Mouse (Mus musculus): ENCODE measurements around the gene Ghr. TPM values are rescaled to one million over a fixed set of nuclear protein-coding genes. Genes with fewer than 3 reads are reported as not detected.

Ghr gene
- polyA plus RNA-seq, 1 experiment from 2014 or later: 133 TPM

- H3K9ac ChIP-seq: no peak overlapping the region
- no peaks in the 10 kb centered on the region for H3K27me3 ChIP-seq (ENCODE audit: insufficient read depth, low read length)
- no peaks in the 10 kb centered on the region for H3K36me3 ChIP-seq (ENCODE audit: insufficient read depth)
- DNase-seq (peak; percentile 21), ATAC-seq (ENCODE audit: insufficient read depth) (no peak)
- H3K9me3 ChIP-seq (ENCODE audit: low read depth, low read length): no peaks in the 10 kb centered on the region
- no peak overlapping the region for H3K4me3 ChIP-seq (ENCODE audit: low read depth, low read length)
- no peak for TF ChIP-seq CTCF (IDR thresholded peaks at IDR 0.05; ENCODE audit: low read depth)
- WGBS: 59% methylated on average over 5 of the region's 5 CpGs
- peak overlapping the region; percentile 2; the same call in 1 of the 2 replicates for H3K4me2 ChIP-seq
- peaks cover 15% of the 10 kb centered on the region for H3K4me1 ChIP-seq (ENCODE audit: insufficient read depth)
- H3K27ac ChIP-seq (ENCODE audit: low read depth): no peak overlapping the region
Measured at GRCm38 (mm10) chr15:3578286-3578980, 4.9 kb downstream of the Ghr start.

GRCm38 (mm10) chr15:3569178-3569903 is 14.0 kb downstream of the Ghr start:
- no peak for DNase-seq
- H3K27me3 ChIP-seq (ENCODE audit: insufficient read depth, low read length): no peaks in the 10 kb centered on the region
- H3K27ac ChIP-seq (ENCODE audit: low read depth): no peak overlapping the region
- H3K9ac ChIP-seq: no peak overlapping the region
- 81% methylated on average over 2 of the region's 2 CpGs for WGBS
- ATAC-seq (ENCODE audit: insufficient read depth): no peak
- no peak for TF ChIP-seq CTCF (IDR thresholded peaks at IDR 0.05; ENCODE audit: low read depth)
- H3K4me1 ChIP-seq (ENCODE audit: insufficient read depth): peaks cover 13% of the 10 kb centered on the region; the same call in 1 of the 2 replicates
- peaks cover 14% of the 10 kb centered on the region for H3K36me3 ChIP-seq (ENCODE audit: insufficient read depth)
- H3K9me3 ChIP-seq (ENCODE audit: low read depth, low read length): no peaks in the 10 kb centered on the region
- H3K4me2 ChIP-seq: no peak overlapping the region
- no peak overlapping the region for H3K4me3 ChIP-seq (ENCODE audit: low read depth, low read length)

GRCm38 (mm10) chr15:3564570-3564969 is 18.7 kb downstream of the Ghr start:
- Histone ChIP-seq H3K27me3 (ENCODE audit: insufficient read depth, low read length) (no peaks in the 10 kb centered on the region), H3K27ac (ENCODE audit: low read depth) (peak overlapping the region; percentile 19; the same call in 1 of the 2 replicates), H3K9ac (no peak overlapping the region), H3K4me3 (ENCODE audit: low read depth, low read length) (no peak overlapping the region), H3K36me3 (ENCODE audit: insufficient read depth) (peaks cover 21% of the 10 kb centered on the region), H3K4me1 (ENCODE audit: insufficient read depth) (peaks cover 13% of the 10 kb centered on the region; the same call in 1 of the 2 replicates), H3K4me2 (peak overlapping the region; percentile 2; the same call in 1 of the 2 replicates), H3K9me3 (ENCODE audit: low read depth, low read length) (no peaks in the 10 kb centered on the region)
- peak; percentile 61 for DNase-seq
- whole genome bisulfite sequencing: 24% methylated on average over 4 of the region's 4 CpGs
- peak; percentile 59; the same call in 1 of the 2 replicates for ATAC-seq (ENCODE audit: insufficient read depth)
- no peak for TF ChIP-seq CTCF (IDR thresholded peaks at IDR 0.05; ENCODE audit: low read depth)

- no peak overlapping the region for H3K4me3 ChIP-seq (ENCODE audit: low read depth, low read length)
- H3K4me2 ChIP-seq: 0 out of 2 replicates have a peak overlapping the region, but pooled peaks have one; percentile 15
- DNase-seq: peak; percentile 78
- 36% methylated on average over 7 of the region's 7 CpGs for WGBS
- no peaks in the 10 kb centered on the region for H3K9me3 ChIP-seq (ENCODE audit: low read depth, low read length)
- 0 out of 2 replicates have a peak, but pooled peaks have one; percentile 2 for TF ChIP-seq CTCF (IDR thresholded peaks at IDR 0.05; ENCODE audit: low read depth)
- H3K4me1 ChIP-seq (ENCODE audit: insufficient read depth): peaks cover 13% of the 10 kb centered on the region; the same call in 1 of the 2 replicates
- H3K9ac ChIP-seq: no peak overlapping the region
- H3K27ac ChIP-seq (ENCODE audit: low read depth): peak overlapping the region; percentile 19; the same call in 1 of the 2 replicates
- peak; percentile 90 for ATAC-seq (ENCODE audit: insufficient read depth)
- peaks cover 23% of the 10 kb centered on the region for H3K36me3 ChIP-seq (ENCODE audit: insufficient read depth)
- H3K27me3 ChIP-seq (ENCODE audit: insufficient read depth, low read length): no peaks in the 10 kb centered on the region
Measured at GRCm38 (mm10) chr15:3563929-3564516, 19.3 kb downstream of the Ghr start.

- TF ChIP-seq CTCF (IDR thresholded peaks at IDR 0.05; ENCODE audit: low read depth): no peak
- Histone ChIP-seq H3K4me1 (ENCODE audit: insufficient read depth) (peaks cover 13% of the 10 kb centered on the region; the same call in 1 of the 2 replicates), H3K36me3 (ENCODE audit: insufficient read depth) (peaks cover 25% of the 10 kb centered on the region), H3K27me3 (ENCODE audit: insufficient read depth, low read length) (no peaks in the 10 kb centered on the region), H3K9me3 (ENCODE audit: low read depth, low read length) (no peaks in the 10 kb centered on the region), H3K9ac (no peak overlapping the region), H3K27ac (ENCODE audit: low read depth) (no peak overlapping the region; the same call in 1 of the 2 replicates), H3K4me3 (ENCODE audit: low read depth, low read length) (no peak overlapping the region), H3K4me2 (no peak overlapping the region)
- ATAC-seq (ENCODE audit: insufficient read depth) (no peak), DNase-seq (no peak)
- 86% methylated on average over 1 of the region's 1 CpGs for WGBS
Measured at GRCm38 (mm10) chr15:3563473-3563872, 19.8 kb downstream of the Ghr start.

- H3K4me2 ChIP-seq: no peak overlapping the region
- 70% methylated on average over 3 of the region's 3 CpGs for WGBS
- H3K9me3 ChIP-seq (ENCODE audit: low read depth, low read length): no peaks in the 10 kb centered on the region
- H3K36me3 ChIP-seq (ENCODE audit: insufficient read depth): peaks cover 21% of the 10 kb centered on the region; the same call in 1 of the 2 replicates
- H3K27me3 ChIP-seq (ENCODE audit: insufficient read depth, low read length): no peaks in the 10 kb centered on the region
- DNase-seq: no peak
- no peaks in the 10 kb centered on the region for H3K4me1 ChIP-seq (ENCODE audit: insufficient read depth)
- no peak for ATAC-seq (ENCODE audit: insufficient read depth)
- no peak for TF ChIP-seq CTCF (IDR thresholded peaks at IDR 0.05; ENCODE audit: low read depth)
- H3K9ac ChIP-seq: no peak overlapping the region
- no peak overlapping the region for H3K4me3 ChIP-seq (ENCODE audit: low read depth, low read length)
- H3K27ac ChIP-seq (ENCODE audit: low read depth): no peak overlapping the region
Measured at GRCm38 (mm10) chr15:3558524-3558923, 24.8 kb downstream of the Ghr start.

All from lung, embryonic 14.5 days (tissue).